Comparison of ENCODE assay signal across 16 mouse cellular contexts in the genomic region with DNA sequence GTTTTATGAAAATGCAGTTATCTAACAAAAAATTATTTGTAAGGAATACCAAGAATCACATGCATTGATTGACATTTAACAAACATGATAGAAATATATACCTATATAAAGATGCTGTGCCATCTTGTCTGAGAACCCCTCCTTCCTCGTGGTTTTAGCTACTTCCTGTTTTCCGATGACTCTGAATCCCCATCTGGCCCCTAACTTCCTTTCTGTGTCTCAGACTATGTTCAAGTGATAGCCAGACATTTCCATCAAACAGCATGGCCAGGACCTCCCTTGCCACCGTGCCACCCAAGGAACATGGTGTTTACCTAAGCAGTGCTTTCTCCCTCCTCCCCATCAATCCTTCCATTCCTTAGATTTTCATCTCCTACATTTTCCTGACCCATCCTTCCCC.
A peak's percentile ranks its signal among the peaks of the same experiment; 100 is the strongest.
DNase-seq lines count a peak whose midpoint lies in the region; ATAC-seq lines count a peak whose summit lies in the region.
"Had no signal": no experiment of that assay in that cellular context is flagged by ENCODE, and none has a peak within 500 bp of the region (broad histone marks: within the 10 kb centered on the region; RNA-seq: fewer than 3 reads in every experiment).

No protein-coding gene starts in this region.

- peaks cover 56% of the 10 kb centered on the region for H3K4me1 ChIP-seq in megakaryocyte, embryonic 14.5 days
- H3K4me1 ChIP-seq: forebrain, embryonic 13.5 days; heart, embryonic 13.5 days; limb, embryonic 15.5 days; midbrain, embryonic 15.5 days had no signal

- H3K9me3 ChIP-seq in megakaryocyte, embryonic 14.5 days, result peaks cover 4% of the 10 kb centered on the region; the same call in 1 of the 2 replicates
- H3K9me3 ChIP-seq: forebrain, embryonic 13.5 days; heart, embryonic 13.5 days; limb, embryonic 15.5 days; midbrain, embryonic 15.5 days had no signal

- ATAC-seq in activated CD4-positive, CD25-positive, alpha-beta regulatory T cell, adult 4 months, result peak; percentile 74
- ATAC-seq: forebrain, embryonic 13.5 days; liver, postnatal 0 days; midbrain, embryonic 15.5 days had no signal

- no peaks in the 10 kb centered on the region for H3K27me3 ChIP-seq in megakaryocyte, embryonic 14.5 days (replicated peaks)
- H3K27me3 ChIP-seq: forebrain, embryonic 13.5 days; heart, embryonic 13.5 days; limb, embryonic 15.5 days; midbrain, embryonic 15.5 days had no signal

- peak overlapping the region; percentile 54 for H3K4me3 ChIP-seq in megakaryocyte, embryonic 14.5 days (replicated peaks)
- H3K4me3 ChIP-seq: forebrain, embryonic 13.5 days; heart, embryonic 13.5 days; limb, embryonic 15.5 days; midbrain, embryonic 15.5 days had no signal

- peak; percentile 91 for DNase-seq in 416B (ENCODE audit: low read depth)
- DNase-seq in B cell, adult 2 months, result peak; percentile 31 to 37
- no peak for DNase-seq in left cerebral cortex, adult 18-20 months (ENCODE audit: low spot score in 2 of 2)
- DNase-seq in neural tube, embryonic 10.5 days (ENCODE audit: extremely low spot score, low spot score), result no peak
- no peak for DNase-seq in frontal cortex, postnatal 10 days (ENCODE audit: low spot score in 2 of 2)
- DNase-seq: cerebellum, postnatal 25 days; heart, postnatal 36 days; kidney, adult 8-10 months; kidney, postnatal 36 days; liver, postnatal 0 days had no signal

- H3K36me3 ChIP-seq in megakaryocyte, embryonic 14.5 days (replicated peaks; ENCODE audit: low read length), result peaks cover 11% of the 10 kb centered on the region
- H3K36me3 ChIP-seq: heart, embryonic 13.5 days; limb, embryonic 15.5 days; midbrain, embryonic 15.5 days had no signal

Comparison
In these comparisons a context has a peak if more than half of its experiments do, and no peak if none do; other contexts are left out.
1. DNase-seq: peak in 416B (single experiment) and B cell, adult 2 months (2 of 2); none in left cerebral cortex, adult 18-20 months (0 of 2), neural tube, embryonic 10.5 days (single experiment) and frontal cortex, postnatal 10 days (0 of 2).